Mouse (Mus musculus): ENCODE data around the gene Npcd. TPM values are rescaled to one million over a fixed set of nuclear protein-coding genes. Genes with fewer than 3 reads are reported as not detected.
A peak's percentile ranks its signal among the peaks of the same experiment; 100 is the strongest.

Npcd gene
- polyA plus RNA-seq, 1 experiment, result not detected

- Histone ChIP-seq H3K4me3 (ENCODE audit: insufficient read depth, low read depth, low read length) (no peak overlapping the region), H3K36me3 (ENCODE audit: control insufficient read depth, insufficient read depth, low read length) (no peaks in the 10 kb centered on the region), H3K27me3 (replicated peaks; ENCODE audit: control insufficient read depth, insufficient read depth, low read length) (no peaks in the 10 kb centered on the region), H3K4me1 (ENCODE audit: control insufficient read depth, insufficient read depth, low read length) (peaks cover 11% of the 10 kb centered on the region), H3K27ac (ENCODE audit: insufficient read depth, low read depth, low read length) (no peak overlapping the region; the same call in 1 of the 2 replicates)
- TF ChIP-seq CTCF (conservative IDR thresholded peaks at IDR 0.05; ENCODE audit: insufficient read depth, insufficient read length, low read depth, low read length) (no peak), POLR2A (IDR thresholded peaks at IDR 0.05; ENCODE audit: low read depth, low read length) (no peak)
- DNase-seq, result peak; percentile 65
- 42% methylated on average over 8 of the region's 8 CpGs for WGBS
Observed at GRCm38 (mm10) chr15:79744742-79745141, 89.3 kb downstream of the Npcd start.

GRCm38 (mm10) chr15:79744001-79744400, 90.0 kb downstream of the Npcd start:
- WGBS, result 88% methylated on average over 11 of the region's 11 CpGs
- H3K36me3 ChIP-seq (ENCODE audit: control insufficient read depth, insufficient read depth, low read length), result no peaks in the 10 kb centered on the region
- peaks cover 11% of the 10 kb centered on the region for H3K4me1 ChIP-seq (ENCODE audit: control insufficient read depth, insufficient read depth, low read length)
- H3K27me3 ChIP-seq (replicated peaks; ENCODE audit: control insufficient read depth, insufficient read depth, low read length), result no peaks in the 10 kb centered on the region
- no peak overlapping the region for H3K27ac ChIP-seq (ENCODE audit: insufficient read depth, low read depth, low read length)
- H3K4me3 ChIP-seq (ENCODE audit: insufficient read depth, low read depth, low read length), result no peak overlapping the region
- DNase-seq, result no peak
- TF ChIP-seq POLR2A (IDR thresholded peaks at IDR 0.05; ENCODE audit: low read depth, low read length) (no peak), CTCF (conservative IDR thresholded peaks at IDR 0.05; ENCODE audit: insufficient read depth, insufficient read length, low read depth, low read length) (no peak)

GRCm38 (mm10) chr15:79742706-79743023, 91.4 kb downstream of the Npcd start:
- WGBS, result under 1% methylated on average over 23 of the region's 23 CpGs
- DNase-seq, result no peak
- H3K27ac ChIP-seq (ENCODE audit: insufficient read depth, low read depth, low read length), result no peak overlapping the region
- TF ChIP-seq CTCF (conservative IDR thresholded peaks at IDR 0.05; ENCODE audit: insufficient read depth, insufficient read length, low read depth, low read length) (no peak), POLR2A (IDR thresholded peaks at IDR 0.05; ENCODE audit: low read depth, low read length) (no peak)
- peak overlapping the region; percentile 57 for H3K4me3 ChIP-seq (ENCODE audit: insufficient read depth, low read depth, low read length)
- H3K27me3 ChIP-seq (replicated peaks; ENCODE audit: control insufficient read depth, insufficient read depth, low read length), result no peaks in the 10 kb centered on the region
- H3K36me3 ChIP-seq (ENCODE audit: control insufficient read depth, insufficient read depth, low read length), result no peaks in the 10 kb centered on the region
- peaks cover 11% of the 10 kb centered on the region for H3K4me1 ChIP-seq (ENCODE audit: control insufficient read depth, insufficient read depth, low read length)

GRCm38 (mm10) chr15:79741921-79742705, 91.9 kb downstream of the Npcd start, which contains the start of gene Sun2:
TSS of gene Sun2 (minus strand) at chr15:79742536.
- Histone ChIP-seq H3K4me1 (ENCODE audit: control insufficient read depth, insufficient read depth, low read length) (peaks cover 11% of the 10 kb centered on the region), H3K4me3 (ENCODE audit: insufficient read depth, low read depth, low read length) (peak within 1 kb of the TSS; percentile 57), H3K36me3 (ENCODE audit: control insufficient read depth, insufficient read depth, low read length) (no peaks in the 10 kb centered on the region), H3K27ac (ENCODE audit: insufficient read depth, low read depth, low read length) (peak within 1 kb of the TSS; percentile 79), H3K27me3 (replicated peaks; ENCODE audit: control insufficient read depth, insufficient read depth, low read length) (no peaks in the 10 kb centered on the region)
- TF ChIP-seq CTCF (conservative IDR thresholded peaks at IDR 0.05; ENCODE audit: insufficient read depth, insufficient read length, low read depth, low read length) (no peak), POLR2A (IDR thresholded peaks at IDR 0.05; ENCODE audit: low read depth, low read length) (peak; percentile 7)
- WGBS, result under 1% methylated on average over 93 of the region's 93 CpGs
- peak; percentile 95 for DNase-seq

DNA sequence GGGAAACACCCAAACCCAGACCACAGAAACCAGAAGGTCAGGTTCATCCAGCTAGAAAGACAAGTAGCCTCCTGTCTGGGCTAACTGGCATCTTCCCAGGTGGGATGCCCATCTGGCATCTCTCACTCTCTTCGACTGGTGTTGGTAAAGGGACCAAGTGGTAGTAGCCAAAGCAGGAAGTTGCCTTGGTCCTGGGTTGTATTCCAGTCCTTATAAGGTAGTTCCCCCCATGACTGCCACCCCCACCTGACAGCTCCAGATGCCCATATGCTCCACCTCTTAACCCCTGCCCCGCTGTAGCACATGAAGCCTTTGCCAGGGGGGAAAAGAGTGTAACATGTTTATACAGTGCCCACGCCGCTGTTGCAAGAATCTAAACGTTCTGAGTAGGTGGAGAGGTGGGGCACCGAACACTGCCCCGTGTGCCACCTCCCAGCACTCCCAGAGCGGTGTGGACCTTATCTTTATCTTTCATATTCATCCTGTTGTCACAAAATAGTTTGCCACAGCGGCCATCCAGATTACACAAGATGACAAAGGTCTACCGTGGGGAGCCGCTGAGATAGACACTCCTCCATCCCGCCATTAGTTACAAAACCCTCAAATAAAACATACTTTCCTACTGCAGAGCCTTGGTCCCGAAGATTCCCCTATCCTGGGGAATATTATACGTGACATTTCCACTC, 92.7 kb downstream of the Npcd start:
- Histone ChIP-seq H3K4me3 (ENCODE audit: insufficient read depth, low read depth, low read length) (peak overlapping the region; percentile 57), H3K27ac (ENCODE audit: insufficient read depth, low read depth, low read length) (peak overlapping the region; percentile 79), H3K4me1 (ENCODE audit: control insufficient read depth, insufficient read depth, low read length) (peaks cover 11% of the 10 kb centered on the region), H3K36me3 (ENCODE audit: control insufficient read depth, insufficient read depth, low read length) (peaks cover 3% of the 10 kb centered on the region; the same call in 1 of the 2 replicates), H3K27me3 (replicated peaks; ENCODE audit: control insufficient read depth, insufficient read depth, low read length) (no peaks in the 10 kb centered on the region)
- 8% methylated on average over 14 of the region's 14 CpGs for WGBS
- DNase-seq, result no peak
- TF ChIP-seq POLR2A (IDR thresholded peaks at IDR 0.05; ENCODE audit: low read depth, low read length), result no peak
- TF ChIP-seq CTCF (conservative IDR thresholded peaks at IDR 0.05; ENCODE audit: insufficient read depth, insufficient read length, low read depth, low read length), result no peak

DNA sequence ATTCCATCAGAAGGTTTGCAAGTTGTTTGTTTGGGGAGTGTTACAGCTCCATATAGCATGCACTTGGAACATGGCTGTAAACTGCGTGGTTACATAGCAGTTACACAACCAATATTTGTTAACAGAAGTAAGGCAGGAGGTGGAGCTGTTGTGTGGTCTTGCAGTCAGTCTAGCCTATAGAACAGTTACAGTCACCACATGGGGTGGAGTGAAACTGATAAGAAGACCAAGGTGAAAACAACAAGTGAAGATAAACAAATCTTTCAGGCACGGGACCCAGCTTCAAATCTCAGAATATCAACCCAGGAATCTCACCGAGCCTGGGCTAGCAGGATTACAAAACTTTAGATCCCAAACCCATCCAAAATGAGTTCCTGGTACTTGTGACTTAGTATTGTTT, 93.3 kb downstream of the Npcd start:
- TF ChIP-seq POLR2A (IDR thresholded peaks at IDR 0.05; ENCODE audit: low read depth, low read length) (no peak), CTCF (conservative IDR thresholded peaks at IDR 0.05; ENCODE audit: insufficient read depth, insufficient read length, low read depth, low read length) (no peak)
- peaks cover 3% of the 10 kb centered on the region; the same call in 1 of the 2 replicates for H3K36me3 ChIP-seq (ENCODE audit: control insufficient read depth, insufficient read depth, low read length)
- 86% methylated on average over 3 of the region's 3 CpGs for WGBS
- H3K27me3 ChIP-seq (replicated peaks; ENCODE audit: control insufficient read depth, insufficient read depth, low read length), result no peaks in the 10 kb centered on the region
- no peak overlapping the region for H3K4me3 ChIP-seq (ENCODE audit: insufficient read depth, low read depth, low read length)
- H3K4me1 ChIP-seq (ENCODE audit: control insufficient read depth, insufficient read depth, low read length), result peaks cover 11% of the 10 kb centered on the region
- no peak for DNase-seq
- H3K27ac ChIP-seq (ENCODE audit: insufficient read depth, low read depth, low read length), result no peak overlapping the region; the same call in 1 of the 2 replicates

Other genes with a start within 250 kb of the Npcd start
- 0.12 TPM in 1 of 2 replicates, not detected in the other for gene Dmc1, start 229.1 kb downstream of the Npcd start, polyA plus RNA-seq (2012; rRNA removed)
- 1.3 and 1.5 TPM in 2 replicates for gene Fam227a, start 175.3 kb downstream of the Npcd start, polyA plus RNA-seq (2012; rRNA removed)
- gene Cby1, start 175.0 kb downstream of the Npcd start, polyA plus RNA-seq (2012; rRNA removed), result 12.0 and 15.1 TPM in 2 replicates
- 38.2 and 52.5 TPM in 2 replicates for gene Tomm22, start 163.4 kb downstream of the Npcd start, polyA plus RNA-seq (2012; rRNA removed)
- gene Josd1, start 146.3 kb downstream of the Npcd start, polyA plus RNA-seq (2012; rRNA removed), result 19.5 and 19.9 TPM in 2 replicates
- gene Gtpbp1, start 143.4 kb downstream of the Npcd start, polyA plus RNA-seq (2012; rRNA removed), result 29.9 and 35.3 TPM in 2 replicates
- 31.5 and 31.9 TPM in 2 replicates for gene Sun2, start 91.7 kb downstream of the Npcd start, polyA plus RNA-seq (2012; rRNA removed)
- gene Dnal4, start 56.4 kb downstream of the Npcd start, polyA plus RNA-seq (2012; rRNA removed), result 54.3 and 57.8 TPM in 2 replicates
- gene Nptxr, start 29.5 kb downstream of the Npcd start, polyA plus RNA-seq (2012; rRNA removed), result 2.0 and 2.1 TPM in 2 replicates
- gene Cbx6, start 451 bp upstream of the Npcd start, polyA plus RNA-seq (2012; rRNA removed), result 49.5 and 62.1 TPM in 2 replicates
- 9.5 and 13.4 TPM in 2 replicates for gene Apobec3, start 57.4 kb upstream of the Npcd start, polyA plus RNA-seq (2012; rRNA removed)
- gene Cbx7, start 136.9 kb upstream of the Npcd start, polyA plus RNA-seq (2012; rRNA removed), result 41.3 and 44.1 TPM in 2 replicates
- gene Pdgfb, start 180.7 kb upstream of the Npcd start, polyA plus RNA-seq (2012; rRNA removed), result 32.2 and 33.4 TPM in 2 replicates